ENCODE assay signal across 9 mouse cellular contexts in genomic region chr14:108909336-108909953, GRCm38 (mm10). TPM values are rescaled to one million over a fixed set of nuclear protein-coding genes. Genes with fewer than 3 reads are reported as not detected.
DNase-seq lines count a peak whose midpoint lies in the region; ATAC-seq lines count a peak whose summit lies in the region.
"Had no signal": no experiment of that assay in that cellular context is flagged by ENCODE, and none has a peak within 500 bp of the region (broad histone marks: within the 10 kb centered on the region; RNA-seq: fewer than 3 reads in every experiment).

No protein-coding gene starts in this region.

- no peaks in the 10 kb centered on the region for H3K9me3 ChIP-seq in forebrain, embryonic 13.5 days (replicated peaks)
- no peaks in the 10 kb centered on the region for H3K9me3 ChIP-seq in midbrain, embryonic 11.5 days (ENCODE audit: control insufficient read depth, low read length)

- H3K4me2 ChIP-seq in forebrain, embryonic 13.5 days, result peak overlapping the region; percentile 89
- H3K4me2 ChIP-seq in midbrain, embryonic 11.5 days, result peak overlapping the region; percentile 34

- H3K36me3 ChIP-seq in forebrain, embryonic 13.5 days (ENCODE audit: poor library complexity, severe bottlenecking), result no peaks in the 10 kb centered on the region
- no peaks in the 10 kb centered on the region for H3K36me3 ChIP-seq in midbrain, embryonic 11.5 days (ENCODE audit: control insufficient read depth, insufficient read depth, low read length)

- peak; percentile 25 for DNase-seq in embryo, embryonic 10.5 days (ENCODE audit: low spot score)
- no peak for DNase-seq in embryo, embryonic 10 days (ENCODE audit: low spot score)
- DNase-seq in cerebellum, adult 8-10 months, result peak; percentile 19
- DNase-seq in midbrain, embryonic 11.5 days (ENCODE audit: low spot score, missing footprints), result peak; percentile 85
- DNase-seq in urinary bladder, postnatal 36 days (ENCODE audit: low spot score in 2 of 2), result no peak
- DNase-seq in spleen, adult 18-20 months, result no peak
- no peak for DNase-seq in thymus, postnatal 4 days
- DNase-seq: gastrocnemius, postnatal 25 days had no signal

- H3K27me3 ChIP-seq in forebrain, embryonic 13.5 days, result no peaks in the 10 kb centered on the region
- H3K27me3 ChIP-seq in midbrain, embryonic 11.5 days (ENCODE audit: control insufficient read depth, insufficient read depth, low read length), result peaks cover 2% of the 10 kb centered on the region; the same call in 1 of the 2 replicates

- peak overlapping the region; percentile 3; the same call in 1 of the 2 replicates for H3K9ac ChIP-seq in forebrain, embryonic 13.5 days
- no peak overlapping the region for H3K9ac ChIP-seq in midbrain, embryonic 11.5 days (ENCODE audit: low read length)

- H3K4me3 ChIP-seq in forebrain, embryonic 13.5 days, result peak overlapping the region; percentile 23
- H3K4me3 ChIP-seq in midbrain, embryonic 11.5 days (ENCODE audit: low read depth, low read length), result no peak overlapping the region

- H3K27ac ChIP-seq in forebrain, embryonic 13.5 days, result no peak overlapping the region
- H3K27ac ChIP-seq in midbrain, embryonic 11.5 days (ENCODE audit: low read depth, low read length), result no peak overlapping the region

- 4% methylated on average over 6 of the region's 6 CpGs for WGBS in forebrain, embryonic 13.5 days
- 10% methylated on average over 6 of the region's 6 CpGs for WGBS in midbrain, embryonic 11.5 days

- ATAC-seq in forebrain, embryonic 13.5 days, result peak; percentile 10; the same call in 1 of the 2 replicates
- ATAC-seq in midbrain, embryonic 11.5 days (ENCODE audit: low FRiP score), result peak; percentile 26

- peaks cover 35% of the 10 kb centered on the region for H3K4me1 ChIP-seq in forebrain, embryonic 13.5 days
- H3K4me1 ChIP-seq in midbrain, embryonic 11.5 days (ENCODE audit: control insufficient read depth, insufficient read depth, low read length), result peaks cover 14% of the 10 kb centered on the region; the same call in 1 of the 2 replicates

RNA-seq across cellular contexts. Expression of gene Slitrk1, which starts 4.5 kb away (rescaled TPM):
- polyA plus RNA-seq in forebrain, embryonic 13.5 days (2015; fragmentation: Nextera tagmentation; extraction: Ambion mirVana), result 14.0 and 14.5 TPM in 2 replicates
- 6.5 and 6.6 TPM in 2 replicates for polyA plus RNA-seq in midbrain, embryonic 11.5 days (2014; fragmentation: Nextera tagmentation; extraction: Ambion mirVana)

Comparison
In these comparisons a context has a peak if more than half of its experiments do, and no peak if none do; other contexts are left out.
1. DNase-seq: peak in embryo, embryonic 10.5 days (single experiment), cerebellum, adult 8-10 months (single experiment) and midbrain, embryonic 11.5 days (single experiment); none in embryo, embryonic 10 days (single experiment), urinary bladder, postnatal 36 days (0 of 2), spleen, adult 18-20 months (0 of 2) and thymus, postnatal 4 days (single experiment).